Mouse (Mus musculus): ENCODE results near the gene Tvp23b.

Gene Tvp23b

DNA sequence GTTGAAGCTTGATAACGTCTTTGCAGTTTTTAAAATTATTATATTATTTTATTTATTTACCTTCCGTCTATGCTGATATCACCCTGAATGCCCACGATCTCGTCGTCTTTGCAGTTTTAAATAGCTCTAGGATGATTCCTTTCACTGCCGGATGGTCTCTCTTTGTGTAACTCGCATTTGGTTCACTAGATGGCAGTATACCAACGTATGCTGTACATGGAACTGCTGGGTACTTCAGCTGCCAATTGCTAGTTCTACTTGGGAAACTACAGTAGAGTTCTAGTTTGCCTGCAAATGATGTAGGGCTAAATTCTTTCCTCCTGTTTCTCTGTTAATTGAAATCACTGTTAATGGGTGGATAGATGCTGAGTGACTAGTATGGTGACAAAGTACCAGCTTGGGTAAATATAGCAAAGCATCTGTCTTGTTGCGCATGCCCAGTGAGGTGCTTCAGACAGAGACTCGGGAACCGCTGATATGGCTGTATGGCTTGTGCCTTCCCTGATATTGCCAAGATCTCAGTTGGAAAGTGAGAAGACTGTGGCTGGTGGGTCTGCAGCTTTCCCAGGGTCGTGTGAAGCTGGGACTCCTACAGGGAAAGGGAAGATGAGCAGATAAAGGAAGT, 22.6 kb downstream of the Tvp23b start:
- DNase-seq, result peak; percentile 9 to 14

- DNase-seq, result no peak
Observed at GRCm38 (mm10) chr11:62903871-62904495, 24.7 kb downstream of the Tvp23b start.

DNA sequence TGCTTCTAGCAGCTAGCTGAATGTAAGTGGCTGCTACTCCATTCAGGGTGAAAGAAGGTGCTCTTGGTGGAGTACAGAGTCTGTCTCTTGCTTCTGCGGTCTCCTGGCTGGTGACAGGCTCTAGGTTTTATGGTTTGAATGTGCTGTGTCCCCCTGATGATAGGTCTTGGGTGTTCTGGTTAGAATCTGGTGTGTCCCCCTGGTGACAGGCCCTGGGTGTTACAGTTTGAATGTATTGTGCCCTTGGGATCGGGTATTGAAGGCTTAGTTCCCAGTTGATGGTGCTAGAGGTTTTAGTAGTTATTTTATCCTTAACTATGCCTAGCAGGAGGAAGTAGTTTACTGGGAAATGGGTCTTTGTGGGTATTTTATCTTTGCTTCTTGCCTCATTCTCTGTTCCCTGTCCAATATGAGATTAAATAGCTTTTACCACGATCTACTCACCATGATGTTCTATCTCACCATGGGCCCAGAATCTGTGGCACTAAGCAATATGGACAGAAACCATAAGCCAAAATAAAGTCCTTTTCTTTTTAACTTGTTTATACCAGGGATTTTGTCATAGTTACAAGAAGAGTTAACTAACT, 30.6 kb downstream of the Tvp23b start:
- peak; percentile 21 to 31 for DNase-seq

DNA sequence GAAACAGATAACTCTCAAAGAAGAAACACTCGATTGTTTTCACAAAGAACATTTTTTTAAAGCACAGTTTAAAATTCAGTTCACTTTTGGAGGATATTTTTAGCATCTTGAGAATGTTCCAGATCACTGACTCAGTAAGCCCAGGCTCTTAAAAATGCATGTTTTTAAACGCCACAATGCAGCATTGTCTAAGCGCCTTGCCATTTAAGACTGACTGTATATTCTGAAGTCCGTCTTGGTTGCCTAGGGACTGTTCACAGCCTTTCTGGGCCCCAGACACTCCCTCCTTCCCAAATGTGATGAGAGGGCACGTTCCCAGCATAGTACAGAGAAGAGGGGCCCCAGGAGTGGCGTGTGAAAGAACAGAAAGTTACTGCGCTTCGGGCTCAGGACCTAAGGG, 32.1 kb downstream of the Tvp23b start:
- DNase-seq, result no peak

DNA sequence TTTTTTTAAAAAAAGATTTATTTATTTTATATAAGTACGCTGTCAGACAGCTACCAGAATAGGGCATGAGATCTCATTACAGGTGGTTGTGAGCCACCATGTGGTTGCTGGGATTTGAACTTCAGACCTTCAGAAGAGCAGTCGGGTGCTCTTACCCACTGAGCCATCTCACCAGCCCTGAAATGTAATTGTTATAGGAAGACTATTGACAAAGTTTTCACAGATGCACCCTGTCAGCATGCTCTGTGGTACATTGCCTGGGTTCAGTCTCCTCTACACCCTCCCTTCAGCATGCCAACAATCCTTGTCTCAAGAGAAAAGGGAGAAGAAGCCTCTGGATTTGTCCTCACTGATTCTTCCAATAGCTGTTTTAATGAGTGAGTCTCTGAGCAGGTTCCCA, 33.9 kb downstream of the Tvp23b start:
- DNase-seq, result no peak

- peak; percentile 22 to 27 for DNase-seq
Observed at GRCm38 (mm10) chr11:62914532-62914931, 35.3 kb downstream of the Tvp23b start.

DNA sequence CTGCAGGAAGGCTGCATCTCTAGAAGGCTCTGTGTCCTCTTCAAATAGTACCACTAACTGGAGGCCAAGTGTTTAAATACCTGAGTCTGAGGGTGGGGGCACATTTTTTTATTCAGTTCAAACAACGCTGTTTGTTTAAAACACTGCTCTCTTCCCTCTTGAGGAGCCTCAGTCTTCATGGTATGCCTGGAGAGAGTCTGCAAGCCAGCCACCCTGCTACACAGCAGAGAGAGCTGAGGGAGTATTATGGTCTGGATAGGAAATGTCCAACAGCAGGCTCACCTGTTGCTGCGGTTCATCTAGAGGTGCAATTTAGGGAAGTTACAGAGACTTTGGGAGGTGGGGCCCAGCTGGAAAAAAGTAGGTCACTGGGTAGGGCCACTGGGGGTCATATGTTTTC, 36.2 kb downstream of the Tvp23b start:
- no peak for DNase-seq

DNA sequence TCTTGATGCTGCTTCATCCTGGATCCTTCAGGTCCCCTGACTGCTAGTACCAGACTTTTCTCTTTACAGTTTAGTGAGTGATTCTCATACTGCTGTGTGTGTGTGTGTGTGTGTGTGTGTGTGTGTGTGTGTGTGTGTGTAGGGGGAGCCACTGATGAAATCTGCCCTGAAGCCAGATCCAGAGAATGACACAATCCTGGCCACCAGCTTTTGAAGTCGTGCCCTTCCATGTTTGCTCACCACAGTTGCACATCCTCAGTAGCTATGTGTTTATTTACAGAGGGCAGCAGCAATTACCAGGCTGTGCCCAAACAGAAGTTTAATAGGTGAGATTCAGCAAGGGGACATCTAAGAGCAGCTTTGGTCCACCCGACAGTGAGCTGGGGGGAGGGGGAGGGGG, 37.5 kb downstream of the Tvp23b start:
- no peak for DNase-seq

DNA sequence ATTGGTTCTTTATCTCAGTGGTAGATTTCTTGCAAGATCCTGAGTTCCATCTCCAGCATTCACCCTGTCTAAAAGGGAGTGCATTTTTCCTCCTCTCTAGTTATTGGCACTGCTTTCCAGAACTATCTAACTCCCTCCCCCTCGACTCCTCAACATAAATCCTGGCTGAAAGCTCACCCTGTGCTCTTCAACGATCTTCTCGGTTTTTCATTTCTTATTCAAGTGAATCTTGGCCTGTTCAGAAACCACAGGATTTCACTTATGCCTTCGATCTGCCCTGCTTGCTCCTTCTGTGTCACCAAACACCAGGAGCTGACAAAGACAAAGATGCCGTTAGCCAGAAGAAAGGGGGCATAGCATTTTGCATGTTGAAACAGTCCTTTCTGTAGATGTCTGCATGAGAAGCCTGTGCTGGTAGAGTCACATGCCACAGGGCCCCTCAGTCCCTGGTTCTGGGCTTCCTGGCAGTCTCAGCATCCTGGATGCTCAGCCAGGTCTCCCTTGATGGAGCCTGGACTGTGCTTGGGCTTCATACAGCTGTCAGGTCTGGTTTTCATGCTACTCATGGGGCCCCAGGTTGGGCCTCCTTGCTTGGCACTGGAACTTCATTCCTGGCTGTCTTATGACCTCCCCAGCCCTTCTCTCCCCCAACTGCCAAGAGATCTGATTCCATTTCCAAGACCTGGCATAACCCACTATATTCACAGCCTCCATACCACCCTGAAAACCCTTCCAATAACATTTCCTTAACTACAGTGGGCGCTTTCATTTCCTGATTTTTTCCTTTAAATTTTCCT, 40.9 kb downstream of the Tvp23b start:
- no peak for DNase-seq

- no peak for DNase-seq
Observed at GRCm38 (mm10) chr11:62920743-62921050, 41.4 kb downstream of the Tvp23b start.

- peak; percentile 46 to 55 for DNase-seq
Observed at GRCm38 (mm10) chr11:62921052-62921977, 42.1 kb downstream of the Tvp23b start.

DNA sequence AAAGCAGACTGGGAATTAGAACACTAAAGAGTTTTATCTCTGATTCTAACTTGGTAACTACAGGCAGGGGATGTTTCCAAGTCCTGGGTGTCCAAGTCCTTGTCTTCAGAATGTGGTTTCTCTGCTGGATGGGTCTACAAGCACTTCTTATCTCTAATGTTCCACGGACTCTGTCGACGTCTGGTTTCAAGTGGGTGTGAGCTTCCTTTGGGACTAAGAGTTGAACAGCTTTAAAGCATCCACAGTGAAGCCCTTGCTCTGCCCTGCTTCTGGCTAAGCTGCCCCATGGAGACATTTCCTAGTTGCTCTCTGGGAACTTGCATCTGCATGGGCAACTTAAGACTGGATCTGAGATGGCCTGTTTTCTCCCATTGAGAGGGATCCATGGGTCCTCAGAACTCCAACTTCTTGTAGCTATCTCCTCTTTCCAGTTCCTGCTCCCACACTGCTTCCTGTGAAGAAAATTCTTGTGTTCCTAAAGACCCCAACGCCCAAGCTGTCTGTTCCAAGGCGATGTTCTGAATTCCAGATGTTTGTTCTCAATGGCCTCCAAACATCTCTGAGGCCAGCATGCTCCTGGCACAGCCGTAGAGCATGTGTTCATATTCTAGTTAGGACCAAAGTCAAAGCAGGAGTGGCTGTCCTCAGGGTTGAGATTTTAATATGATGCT, 45.0 kb downstream of the Tvp23b start:
- no peak for DNase-seq

GRCm38 (mm10) chr11:62929799-62930198, 50.5 kb downstream of the Tvp23b start:
- DNase-seq, result no peak

DNA sequence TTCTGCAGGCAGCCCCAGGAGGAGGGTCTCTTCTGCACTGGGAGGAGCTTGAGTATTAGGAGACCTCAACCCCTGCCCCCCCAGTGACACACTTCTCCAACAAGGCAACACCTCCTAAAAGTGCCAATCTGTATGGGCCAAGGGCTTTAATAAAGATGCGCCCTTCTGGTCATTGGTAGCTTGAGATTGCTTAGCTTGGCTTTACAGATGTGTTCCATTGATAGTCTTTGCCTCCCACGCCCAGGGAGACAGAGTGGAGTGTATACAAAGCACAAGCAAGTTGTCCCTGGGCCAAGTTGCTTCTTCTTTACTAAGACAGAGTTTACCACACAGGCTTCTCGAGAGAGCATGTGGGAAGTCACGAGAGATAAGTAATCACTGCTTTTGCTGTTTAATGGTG, 51.3 kb downstream of the Tvp23b start:
- DNase-seq, result no peak

DNA sequence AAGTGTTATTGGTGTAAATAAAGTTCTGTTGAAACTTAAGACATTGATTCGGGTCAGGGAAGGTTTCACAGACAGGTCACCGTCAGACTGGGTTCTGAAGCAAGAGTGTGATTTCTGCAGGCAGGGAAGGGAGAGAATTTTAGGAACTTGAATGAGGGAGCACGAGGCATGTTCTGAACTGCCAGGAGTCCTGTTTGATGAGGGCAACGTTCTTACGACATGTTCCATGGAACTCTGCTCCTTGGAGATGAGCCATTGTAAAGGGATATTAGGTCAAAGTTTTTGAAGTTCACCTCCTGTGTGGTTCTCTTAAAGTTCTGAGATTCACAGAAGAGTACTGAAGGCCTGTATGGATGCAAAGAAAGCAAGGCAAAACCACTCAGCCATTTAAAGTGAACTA, 51.9 kb downstream of the Tvp23b start:
- no peak for DNase-seq

- DNase-seq, result no peak
Observed at GRCm38 (mm10) chr11:62933099-62933498, 53.8 kb downstream of the Tvp23b start.

- DNase-seq, result no peak
Observed at GRCm38 (mm10) chr11:62934795-62935514, 55.7 kb downstream of the Tvp23b start.

- DNase-seq, result no peak
Observed at GRCm38 (mm10) chr11:62937986-62938385, 58.7 kb downstream of the Tvp23b start.

DNA sequence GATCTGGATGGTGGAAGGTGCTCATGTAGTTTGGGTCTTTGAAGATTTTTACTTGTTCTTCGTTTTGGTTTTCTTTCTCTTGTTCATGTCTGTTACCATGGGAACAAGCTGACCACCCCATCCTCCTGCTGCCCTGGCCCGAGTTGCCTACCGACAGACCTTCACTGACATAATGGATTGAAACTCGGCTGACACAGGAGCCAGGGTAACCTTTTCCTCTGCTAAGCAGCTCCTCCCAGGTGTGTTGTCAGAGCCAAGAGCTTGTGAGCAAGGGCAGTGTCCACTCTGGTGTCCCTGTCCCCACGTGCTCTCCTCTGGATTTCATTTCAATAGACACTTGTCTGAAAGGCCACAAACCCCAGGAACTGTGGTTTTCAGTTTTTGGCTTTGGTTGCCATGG, 59.7 kb downstream of the Tvp23b start:
- DNase-seq, result no peak

DNA sequence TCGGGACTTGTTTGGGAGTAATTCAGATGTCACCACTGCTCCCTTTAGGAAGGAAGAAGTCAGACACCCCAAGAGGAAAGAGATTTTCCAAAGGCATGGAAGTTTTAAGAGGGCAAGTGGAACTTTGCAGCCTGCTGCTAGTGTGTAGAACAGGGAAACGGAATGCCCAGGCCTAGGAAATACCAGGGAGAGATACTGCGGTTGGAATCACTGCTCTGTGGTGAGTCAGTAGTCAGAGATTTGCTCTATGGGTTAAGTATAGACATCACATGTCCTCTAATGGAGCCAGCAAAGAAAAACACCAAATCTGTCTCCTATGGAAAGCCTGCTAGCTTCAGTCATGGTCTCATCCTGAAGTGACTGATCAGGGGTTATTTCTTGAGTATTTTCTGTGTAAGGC, 60.9 kb downstream of the Tvp23b start:
- no peak for DNase-seq

DNA sequence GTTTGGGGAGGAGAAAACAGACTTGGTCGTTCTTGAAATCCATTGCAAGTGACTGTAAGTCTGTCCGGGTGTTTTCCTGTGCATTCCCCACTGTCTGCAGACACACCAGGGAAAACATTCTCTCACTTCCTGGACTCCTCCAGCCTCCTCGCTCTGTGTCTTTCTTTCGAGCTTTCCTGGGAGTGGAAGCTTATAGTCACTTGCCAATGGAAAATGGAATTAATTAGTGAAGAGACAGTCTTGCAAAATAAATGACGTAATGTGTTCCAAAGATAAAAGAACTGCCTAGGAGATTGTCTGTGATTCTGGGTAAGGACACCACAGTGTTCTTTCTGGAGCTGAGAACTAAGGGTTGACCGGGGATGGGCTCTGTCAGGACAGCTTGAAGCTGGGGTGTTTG, 64.3 kb downstream of the Tvp23b start:
- no peak for DNase-seq

DNA sequence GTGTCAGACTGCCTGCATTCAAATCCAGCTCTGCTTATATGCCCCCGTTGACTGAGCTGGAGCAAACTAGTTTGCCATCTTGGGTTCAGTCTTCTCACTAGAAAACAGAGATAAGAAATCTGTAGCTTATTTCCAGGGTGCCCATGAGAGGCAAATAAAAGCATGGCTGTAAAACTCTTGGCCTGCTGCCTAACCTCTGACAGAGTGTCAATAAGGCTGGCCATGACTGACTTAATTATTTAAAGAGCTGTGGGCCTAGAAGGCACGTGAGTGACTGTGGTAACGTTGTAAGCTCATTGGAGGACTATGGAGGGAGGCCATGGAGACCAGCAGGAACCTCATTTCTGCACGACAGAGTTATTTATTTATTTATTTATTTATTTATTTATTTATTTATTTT, 66.3 kb downstream of the Tvp23b start:
- no peak for DNase-seq
